ENCODE assay signal across 30 mouse cellular contexts in genomic region chr4:100118676-100119075, GRCm38 (mm10). TPM values are rescaled to one million over a fixed set of nuclear protein-coding genes. Genes with fewer than 3 reads are reported as not detected.
DNase-seq lines count a peak whose midpoint lies in the region; ATAC-seq and TF ChIP-seq lines count a peak whose summit lies in the region.
"Had no signal": no experiment of that assay in that cellular context is flagged by ENCODE, and none has a peak within 500 bp of the region (broad histone marks: within the 10 kb centered on the region; RNA-seq: fewer than 3 reads in every experiment).

No protein-coding gene starts in this region.

- no peaks in the 10 kb centered on the region for H3K4me1 ChIP-seq in midbrain, embryonic 11.5 days (ENCODE audit: control insufficient read depth, insufficient read depth, low read length)
- peaks cover 11% of the 10 kb centered on the region for H3K4me1 ChIP-seq in midbrain, embryonic 10.5 days
- H3K4me1 ChIP-seq in lung, adult 2 months (ENCODE audit: control insufficient read depth, insufficient read depth, low read length) = no peaks in the 10 kb centered on the region; the same call in 1 of the 2 replicates
- H3K4me1 ChIP-seq: hindbrain, embryonic 15.5 days; liver, embryonic 13.5 days; midbrain, embryonic 12.5 days; neural tube, embryonic 12.5 days had no signal

- no peaks in the 10 kb centered on the region for H3K27me3 ChIP-seq in midbrain, embryonic 11.5 days (ENCODE audit: control insufficient read depth, insufficient read depth, low read length)
- no peaks in the 10 kb centered on the region for H3K27me3 ChIP-seq in midbrain, embryonic 10.5 days (ENCODE audit: low read depth, poor library complexity, severe bottlenecking)
- H3K27me3 ChIP-seq: embryonic facial prominence, embryonic 12.5 days; heart, embryonic 12.5 days; hindbrain, embryonic 15.5 days; liver, embryonic 13.5 days; midbrain, embryonic 12.5 days; neural tube, embryonic 12.5 days had no signal

- H3K36me3 ChIP-seq in midbrain, embryonic 11.5 days (ENCODE audit: control insufficient read depth, insufficient read depth, low read length) = no peaks in the 10 kb centered on the region
- no peaks in the 10 kb centered on the region for H3K36me3 ChIP-seq in midbrain, embryonic 10.5 days
- H3K36me3 ChIP-seq: embryonic facial prominence, embryonic 12.5 days; forebrain, embryonic 10.5 days; G1E; hindbrain, embryonic 15.5 days; liver, embryonic 13.5 days; midbrain, embryonic 12.5 days; neural tube, embryonic 12.5 days had no signal

- no peak overlapping the region for H3K4me2 ChIP-seq in midbrain, embryonic 11.5 days
- H3K4me2 ChIP-seq: embryonic facial prominence, embryonic 12.5 days; heart, embryonic 12.5 days; hindbrain, embryonic 15.5 days; limb, embryonic 13.5 days; liver, embryonic 13.5 days; lung, embryonic 14.5 days; midbrain, embryonic 12.5 days; neural tube, embryonic 12.5 days had no signal

- no peak overlapping the region for H3K27ac ChIP-seq in midbrain, embryonic 11.5 days (ENCODE audit: low read depth, low read length)
- no peak overlapping the region for H3K27ac ChIP-seq in midbrain, embryonic 10.5 days (replicated peaks)
- H3K27ac ChIP-seq: embryonic facial prominence, embryonic 12.5 days; forebrain, embryonic 10.5 days; heart, adult 2 months; hindbrain, embryonic 15.5 days; kidney, postnatal 0 days; limb, embryonic 13.5 days; liver, embryonic 13.5 days; midbrain, embryonic 12.5 days; neural tube, embryonic 12.5 days had no signal

- H3K9me3 ChIP-seq in midbrain, embryonic 11.5 days (ENCODE audit: control insufficient read depth, low read length) = no peaks in the 10 kb centered on the region
- no peaks in the 10 kb centered on the region for H3K9me3 ChIP-seq in midbrain, embryonic 10.5 days (replicated peaks)
- H3K9me3 ChIP-seq: embryonic facial prominence, embryonic 12.5 days; G1E; hindbrain, embryonic 15.5 days; limb, embryonic 13.5 days; liver, embryonic 13.5 days; midbrain, embryonic 12.5 days; neural tube, embryonic 12.5 days had no signal

- no peak for TF ChIP-seq CTCF in lung, adult 2 months (IDR thresholded peaks at IDR 0.05; ENCODE audit: insufficient read depth, low read length)

- DNase-seq in embryo, embryonic 10 days (ENCODE audit: low spot score) = peak; percentile 42
- DNase-seq in embryo, embryonic 11 days = no peak
- DNase-seq in midbrain, embryonic 11.5 days (ENCODE audit: low spot score, missing footprints) = peak; percentile 19
- DNase-seq in midbrain, embryonic 10.5 days (ENCODE audit: low spot score) = no peak
- DNase-seq in kidney, postnatal 25 days = peak; percentile 62 to 85
- no peak for DNase-seq in lung, adult 2 months
- DNase-seq in frontal cortex, postnatal 14 days (ENCODE audit: low spot score in 2 of 2) = no peak
- DNase-seq: adrenal gland, postnatal 10 days; cerebellum, adult 18-20 months; cerebellum, postnatal 14 days; heart, adult 2 months; heart, postnatal 4 days; liver, embryonic 13.5 days; lung, embryonic 14.5 days; lung, postnatal 14 days; right cerebral cortex, adult 18-20 months; spleen, adult 18-20 months; thymus, postnatal 25 days had no signal

- TF ChIP-seq POLR2A in lung, adult 2 months (IDR thresholded peaks at IDR 0.05; ENCODE audit: borderline replicate concordance, extremely low read depth, low read depth, low read length) = no peak

- 31% methylated on average over 4 of the region's 4 CpGs for WGBS in midbrain, embryonic 11.5 days
- 35% methylated on average over 4 of the region's 4 CpGs for WGBS in midbrain, embryonic 10.5 days
- WGBS in lung, adult 2 months = 66% methylated on average over 4 of the region's 4 CpGs

- no peak overlapping the region for H3K4me3 ChIP-seq in midbrain, embryonic 11.5 days (ENCODE audit: low read depth, low read length)
- H3K4me3 ChIP-seq in midbrain, embryonic 10.5 days = no peak overlapping the region
- H3K4me3 ChIP-seq in lung, adult 2 months (replicated peaks; ENCODE audit: extremely low read depth, low read depth, low read length) = no peak overlapping the region
- H3K4me3 ChIP-seq: embryonic facial prominence, embryonic 12.5 days; forebrain, embryonic 10.5 days; heart, adult 2 months; heart, embryonic 12.5 days; hindbrain, embryonic 15.5 days; limb, embryonic 13.5 days; liver, embryonic 13.5 days; midbrain, embryonic 12.5 days; myocyte; neural tube, embryonic 12.5 days had no signal

- H3K9ac ChIP-seq in midbrain, embryonic 11.5 days (ENCODE audit: low read length) = no peak overlapping the region
- H3K9ac ChIP-seq: embryonic facial prominence, embryonic 12.5 days; heart, embryonic 12.5 days; hindbrain, embryonic 15.5 days; limb, embryonic 13.5 days; liver, embryonic 13.5 days; lung, embryonic 14.5 days; midbrain, embryonic 12.5 days; neural tube, embryonic 12.5 days had no signal

- no peak for ATAC-seq in midbrain, embryonic 11.5 days (ENCODE audit: low FRiP score)
- ATAC-seq: forebrain, embryonic 16.5 days; inflammation-experienced regulatory T-cells, adult 6 months had no signal

RNA-seq across cellular contexts. Expression of gene Ror1, which starts 23.1 kb away (rescaled TPM):
- polyA plus RNA-seq in midbrain, embryonic 11.5 days (2014; fragmentation: Nextera tagmentation; extraction: Ambion mirVana) = 4.8 TPM in 2 replicates
- 5.0 and 5.9 TPM in 2 replicates for polyA plus RNA-seq in midbrain, embryonic 10.5 days (2016; fragmentation: Nextera tagmentation; extraction: Ambion mirVana)
- polyA plus RNA-seq in lung, adult 2 months (2012; rRNA removed) = 2.2 and 2.6 TPM in 2 replicates
- polyA plus RNA-seq: G1E; inflammation-experienced regulatory T-cells, adult 6 months had no signal

Comparison
In these comparisons a context has a peak if more than half of its experiments do, and no peak if none do; other contexts are left out.
1. DNase-seq: peak in embryo, embryonic 10 days (single experiment), midbrain, embryonic 11.5 days (single experiment) and kidney, postnatal 25 days (2 of 2); none in embryo, embryonic 11 days (single experiment), midbrain, embryonic 10.5 days (single experiment), lung, adult 2 months (single experiment) and frontal cortex, postnatal 14 days (0 of 2).